Mouse (Mus musculus): ENCODE data around the gene Olfr1145. TPM values are rescaled to one million over a fixed set of nuclear protein-coding genes. Genes with fewer than 3 reads are reported as not detected.

The Olfr1145 gene
- polyA plus RNA-seq (2016; fragmentation: Nextera tagmentation; extraction: Ambion mirVana) = not detected in 2 replicates

GRCm38 (mm10) chr2:87809522-87809921, at the start of gene Olfr1145:
Olfr1145 (plus strand) TSS chr2:87809822.
- Histone ChIP-seq H3K9me3 (replicated peaks) (no peaks in the 10 kb centered on the region), H3K9ac (no peak within 1 kb of the TSS), H3K27ac (no peak within 1 kb of the TSS), H3K4me3 (no peak within 1 kb of the TSS), H3K36me3 (no peaks in the 10 kb centered on the region), H3K4me1 (no peaks in the 10 kb centered on the region), H3K4me2 (replicated peaks) (no peak within 1 kb of the TSS), H3K27me3 (no peaks in the 10 kb centered on the region)
- ATAC-seq (ENCODE audit: low FRiP score) = no peak
- 74% methylated on average over 1 of the region's 1 CpGs for WGBS

- Histone ChIP-seq H3K4me3 (no peak overlapping the region), H3K4me1 (no peaks in the 10 kb centered on the region), H3K9ac (no peak overlapping the region), H3K27ac (no peak overlapping the region), H3K4me2 (replicated peaks) (no peak overlapping the region), H3K36me3 (no peaks in the 10 kb centered on the region), H3K9me3 (replicated peaks) (no peaks in the 10 kb centered on the region), H3K27me3 (no peaks in the 10 kb centered on the region)
- 69% methylated on average over 1 of the region's 1 CpGs for WGBS
- no peak for ATAC-seq (ENCODE audit: low FRiP score)
These were observed 33.5 kb upstream of the Olfr1145 start for GRCm38 (mm10) chr2:87776143-87776542.

GRCm38 (mm10) chr2:87779183-87779582, 30.4 kb upstream of the Olfr1145 start, which contains the start of gene Olfr152:
Olfr152 (plus strand) TSS chr2:87779483.
- H3K4me3 ChIP-seq = no peak within 1 kb of the TSS
- H3K4me2 ChIP-seq (replicated peaks) = no peak within 1 kb of the TSS
- no peaks in the 10 kb centered on the region for H3K36me3 ChIP-seq
- H3K4me1 ChIP-seq = no peaks in the 10 kb centered on the region
- H3K9me3 ChIP-seq (replicated peaks) = no peaks in the 10 kb centered on the region
- H3K27ac ChIP-seq = no peak within 1 kb of the TSS
- WGBS = 79% methylated on average over 4 of the region's 4 CpGs
- no peak within 1 kb of the TSS for H3K9ac ChIP-seq
- ATAC-seq (ENCODE audit: low FRiP score) = no peak
- H3K27me3 ChIP-seq = no peaks in the 10 kb centered on the region

GRCm38 (mm10) chr2:87800292-87800691, 9.3 kb upstream of the Olfr1145 start, which contains the start of gene Olfr1143:
Olfr1143 (plus strand) TSS chr2:87800592.
- no peak for ATAC-seq (ENCODE audit: low FRiP score)
- H3K27ac ChIP-seq = no peak within 1 kb of the TSS

GRCm38 (mm10) chr2:87830233-87830632, 20.6 kb downstream of the Olfr1145 start, which contains the start of gene Olfr1148:
Olfr1148 (plus strand) TSS chr2:87830533.
- Histone ChIP-seq H3K27ac (no peak within 1 kb of the TSS), H3K9me3 (replicated peaks) (no peaks in the 10 kb centered on the region), H3K4me3 (no peak within 1 kb of the TSS), H3K9ac (no peak within 1 kb of the TSS), H3K27me3 (no peaks in the 10 kb centered on the region), H3K36me3 (no peaks in the 10 kb centered on the region), H3K4me1 (no peaks in the 10 kb centered on the region), H3K4me2 (replicated peaks) (no peak within 1 kb of the TSS)
- ATAC-seq (ENCODE audit: low FRiP score) = no peak
- WGBS = 92% methylated on average over 1 of the region's 1 CpGs

More at GRCm38 (mm10) chr2:87800292-87800691, 9.3 kb upstream of the Olfr1145 start, which contains the start of gene Olfr1143:
- no peaks in the 10 kb centered on the region for H3K27me3 ChIP-seq
- no peak within 1 kb of the TSS for H3K9ac ChIP-seq
- no peaks in the 10 kb centered on the region for H3K4me1 ChIP-seq
- H3K9me3 ChIP-seq (replicated peaks) = no peaks in the 10 kb centered on the region
- H3K4me3 ChIP-seq = no peak within 1 kb of the TSS
- no peak within 1 kb of the TSS for H3K4me2 ChIP-seq (replicated peaks)
- no peaks in the 10 kb centered on the region for H3K36me3 ChIP-seq

- ATAC-seq (ENCODE audit: low FRiP score) = no peak
- Histone ChIP-seq H3K36me3 (no peaks in the 10 kb centered on the region), H3K9ac (no peak within 1 kb of the TSS), H3K9me3 (replicated peaks) (no peaks in the 10 kb centered on the region), H3K4me1 (no peaks in the 10 kb centered on the region), H3K27ac (no peak within 1 kb of the TSS), H3K27me3 (no peaks in the 10 kb centered on the region), H3K4me3 (no peak within 1 kb of the TSS), H3K4me2 (replicated peaks) (no peak within 1 kb of the TSS)
- 77% methylated on average over 1 of the region's 1 CpGs for WGBS
These were observed 34.1 kb downstream of the Olfr1145 start, which contains the start of gene Olfr1150-ps1 for GRCm38 (mm10) chr2:87843693-87844092. Olfr1150-ps1 (plus strand) TSS chr2:87843993.

GRCm38 (mm10) chr2:87855562-87855961, 45.9 kb downstream of the Olfr1145 start, which contains the start of gene Olfr1151:
Olfr1151 (plus strand) TSS chr2:87855862.
- WGBS = 95% methylated on average over 1 of the region's 1 CpGs
- no peak within 1 kb of the TSS for H3K27ac ChIP-seq
- no peak within 1 kb of the TSS for H3K4me3 ChIP-seq
- H3K4me1 ChIP-seq = no peaks in the 10 kb centered on the region
- H3K9me3 ChIP-seq (replicated peaks) = no peaks in the 10 kb centered on the region
- H3K36me3 ChIP-seq = no peaks in the 10 kb centered on the region
- no peak for ATAC-seq (ENCODE audit: low FRiP score)
- no peak within 1 kb of the TSS for H3K9ac ChIP-seq
- H3K27me3 ChIP-seq = no peaks in the 10 kb centered on the region
- H3K4me2 ChIP-seq (replicated peaks) = no peak within 1 kb of the TSS

Other genes with a start within 250 kb of the Olfr1145 start
- not detected in 2 replicates for gene Olfr1129, start 235.9 kb upstream of the Olfr1145 start, polyA plus RNA-seq (2016; fragmentation: Nextera tagmentation; extraction: Ambion mirVana)
- gene Olfr1130, start 203.6 kb upstream of the Olfr1145 start, polyA plus RNA-seq (2016; fragmentation: Nextera tagmentation; extraction: Ambion mirVana) = not detected in 2 replicates
- not detected in 2 replicates for gene Olfr1131, start 182.7 kb upstream of the Olfr1145 start, polyA plus RNA-seq (2016; fragmentation: Nextera tagmentation; extraction: Ambion mirVana)
- not detected in 2 replicates for gene Olfr1132, start 172.3 kb upstream of the Olfr1145 start, polyA plus RNA-seq (2016; fragmentation: Nextera tagmentation; extraction: Ambion mirVana)
- gene Olfr1133, start 162.4 kb upstream of the Olfr1145 start, polyA plus RNA-seq (2016; fragmentation: Nextera tagmentation; extraction: Ambion mirVana) = not detected in 2 replicates
- not detected in 2 replicates for gene Olfr1134, start 151.4 kb upstream of the Olfr1145 start, polyA plus RNA-seq (2016; fragmentation: Nextera tagmentation; extraction: Ambion mirVana)
- not detected in 2 replicates for gene Olfr1135, start 136.2 kb upstream of the Olfr1145 start, polyA plus RNA-seq (2016; fragmentation: Nextera tagmentation; extraction: Ambion mirVana)
- gene Olfr1136, start 115.9 kb upstream of the Olfr1145 start, polyA plus RNA-seq (2016; fragmentation: Nextera tagmentation; extraction: Ambion mirVana) = not detected in 2 replicates
- gene Olfr1137, start 96.6 kb upstream of the Olfr1145 start, polyA plus RNA-seq (2016; fragmentation: Nextera tagmentation; extraction: Ambion mirVana) = not detected in 2 replicates
- gene Olfr1138, start 69.8 kb upstream of the Olfr1145 start, polyA plus RNA-seq (2016; fragmentation: Nextera tagmentation; extraction: Ambion mirVana) = not detected in 2 replicates
- gene Olfr1140, start 66.1 kb upstream of the Olfr1145 start, polyA plus RNA-seq (2016; fragmentation: Nextera tagmentation; extraction: Ambion mirVana) = not detected in 2 replicates
- not detected in 2 replicates for gene Olfr1141, start 55.8 kb upstream of the Olfr1145 start, polyA plus RNA-seq (2016; fragmentation: Nextera tagmentation; extraction: Ambion mirVana)
- not detected in 2 replicates for gene Olfr152, start 30.3 kb upstream of the Olfr1145 start, polyA plus RNA-seq (2016; fragmentation: Nextera tagmentation; extraction: Ambion mirVana)
- not detected in 2 replicates for gene Olfr1143, start 9.2 kb upstream of the Olfr1145 start, polyA plus RNA-seq (2016; fragmentation: Nextera tagmentation; extraction: Ambion mirVana)
- not detected in 2 replicates for gene Olfr1148, start 20.7 kb downstream of the Olfr1145 start, polyA plus RNA-seq (2016; fragmentation: Nextera tagmentation; extraction: Ambion mirVana)
- gene Olfr1150-ps1, start 34.2 kb downstream of the Olfr1145 start, polyA plus RNA-seq (2016; fragmentation: Nextera tagmentation; extraction: Ambion mirVana) = not detected in 2 replicates
- not detected in 2 replicates for gene Olfr1151, start 46.0 kb downstream of the Olfr1145 start, polyA plus RNA-seq (2016; fragmentation: Nextera tagmentation; extraction: Ambion mirVana)
- not detected in 2 replicates for gene Olfr1152, start 56.7 kb downstream of the Olfr1145 start, polyA plus RNA-seq (2016; fragmentation: Nextera tagmentation; extraction: Ambion mirVana)
- gene Olfr1153, start 85.1 kb downstream of the Olfr1145 start, polyA plus RNA-seq (2016; fragmentation: Nextera tagmentation; extraction: Ambion mirVana) = not detected in 2 replicates
- not detected in 2 replicates for gene Olfr1154, start 95.3 kb downstream of the Olfr1145 start, polyA plus RNA-seq (2016; fragmentation: Nextera tagmentation; extraction: Ambion mirVana)
- not detected in 2 replicates for gene Olfr1155, start 135.3 kb downstream of the Olfr1145 start, polyA plus RNA-seq (2016; fragmentation: Nextera tagmentation; extraction: Ambion mirVana)
- gene Olfr1156, start 143.3 kb downstream of the Olfr1145 start, polyA plus RNA-seq (2016; fragmentation: Nextera tagmentation; extraction: Ambion mirVana) = not detected in 2 replicates
- gene Olfr1157, start 158.5 kb downstream of the Olfr1145 start, polyA plus RNA-seq (2016; fragmentation: Nextera tagmentation; extraction: Ambion mirVana) = not detected in 2 replicates
- not detected in 2 replicates for gene Olfr74, start 164.8 kb downstream of the Olfr1145 start, polyA plus RNA-seq (2016; fragmentation: Nextera tagmentation; extraction: Ambion mirVana)
- not detected in 2 replicates for gene Olfr1158, start 180.3 kb downstream of the Olfr1145 start, polyA plus RNA-seq (2016; fragmentation: Nextera tagmentation; extraction: Ambion mirVana)
- gene Olfr1160, start 198.4 kb downstream of the Olfr1145 start, polyA plus RNA-seq (2016; fragmentation: Nextera tagmentation; extraction: Ambion mirVana) = not detected in 2 replicates
- gene Olfr1161, start 213.0 kb downstream of the Olfr1145 start, polyA plus RNA-seq (2016; fragmentation: Nextera tagmentation; extraction: Ambion mirVana) = not detected in 2 replicates
- not detected in 2 replicates for gene Olfr73, start 227.9 kb downstream of the Olfr1145 start, polyA plus RNA-seq (2016; fragmentation: Nextera tagmentation; extraction: Ambion mirVana)
- gene Olfr1162, start 241.3 kb downstream of the Olfr1145 start, polyA plus RNA-seq (2016; fragmentation: Nextera tagmentation; extraction: Ambion mirVana) = not detected in 2 replicates

Data from hindbrain, embryonic 12.5 days (tissue).